Mouse (Mus musculus) MEL (cell line): Measurements from ENCODE around the gene Atrnl1. TPM values are rescaled to one million over a fixed set of nuclear protein-coding genes. Genes with fewer than 3 reads are reported as not detected.

Experiments
- DNase-seq: peaks from one replicate; pipeline ENCODE4 v3.0.0; 2011; ENCODE audit warnings: low read depth, low spot score
- H3K27ac ChIP-seq: 2 replicates; pipeline ENCODE4 v1.5.1; 2012; ENCODE audit warnings: low read depth, mild to moderate bottlenecking, control low read depth, low read length, moderate library complexity; ENCODE audit not compliant: control insufficient read depth
- H3K27me3 ChIP-seq, 2 experiments: fragments of 150-350 bp in 1 of 2; sonication (generic) in 1 of 2; 2 replicates each; pipeline ENCODE4 v1.6.1; 2012; ENCODE audit warnings: low read length in 2 of 2, mild to moderate bottlenecking in 2 of 2, improper control_type of control experiment in 1 of 2, moderate library complexity in 1 of 2; ENCODE audit not compliant: insufficient read depth in 2 of 2, control insufficient read depth in 1 of 2
- H3K36me3 ChIP-seq, 2 experiments: 2 replicates each; pipeline ENCODE4 v1.6.1; 2012 to 2014; ENCODE audit warnings: low read length in 2 of 2, improper control_type of control experiment in 1 of 2, inconsistent platforms in 1 of 2, mild to moderate bottlenecking in 1 of 2; ENCODE audit not compliant: insufficient read depth in 2 of 2, control insufficient read depth in 1 of 2
- H3K4me1 ChIP-seq, 2 experiments: fragments of 150-350 bp in 1 of 2; sonication (generic) in 1 of 2; 2 replicates each; pipeline ENCODE4 v1.6.1; 2012; ENCODE audit warnings: low read length in 2 of 2, improper control_type of control experiment in 1 of 2, mild to moderate bottlenecking in 1 of 2; ENCODE audit not compliant: insufficient read depth in 2 of 2, control insufficient read depth in 1 of 2
- H3K4me3 ChIP-seq, 2 experiments: fragments of 150-350 bp in 1 of 2; sonication (generic) in 1 of 2; 2 replicates each; pipeline ENCODE4 v1.5.1; 2012; ENCODE audit warnings: low read depth in 2 of 2, low read length in 2 of 2, mild to moderate bottlenecking in 2 of 2, moderate library complexity in 2 of 2, control low read depth in 1 of 2, improper control_type of control experiment in 1 of 2; ENCODE audit not compliant: control insufficient read depth in 1 of 2, insufficient read depth in 1 of 2
- H3K79me2 ChIP-seq: 2 replicates; pipeline ENCODE4 v1.6.1; 2012; ENCODE audit warnings: mild to moderate bottlenecking, low read length, moderate library complexity; ENCODE audit not compliant: control insufficient read depth, poor library complexity, insufficient read depth
- H3K9ac ChIP-seq: 2 replicates; pipeline ENCODE4 v1.6.1; 2012; ENCODE audit warnings: low read depth, mild to moderate bottlenecking, control low read depth, low read length, moderate library complexity; ENCODE audit not compliant: control insufficient read depth, poor library complexity, severe bottlenecking
- H3K9me3 ChIP-seq: fragments of 150-350 bp; sonication (generic); replicated peaks from 2 replicates; pipeline ENCODE4 v1.6.1; 2012; ENCODE audit warnings: mild to moderate bottlenecking, low read length, improper control_type of control experiment, moderate library complexity; ENCODE audit not compliant: insufficient read depth
- CHD2 ChIP-seq: IDR thresholded peaks from 2 replicates; pipeline ENCODE4 v1.6.1; 2011; ENCODE audit warnings: low read length, improper control_type of control experiment
- ETS1 ChIP-seq: IDR thresholded peaks from 2 replicates; pipeline ENCODE4 v1.6.1; 2012; ENCODE audit warnings: low read depth, mild to moderate bottlenecking, inconsistent platforms, low read length, improper control_type of control experiment, moderate library complexity
- GATA1 ChIP-seq: IDR thresholded peaks from 2 replicates; pipeline ENCODE4 v1.6.1; 2011; ENCODE audit warnings: low read depth, low read length, improper control_type of control experiment
- JUND ChIP-seq: IDR thresholded peaks from 2 replicates; pipeline ENCODE4 v1.6.1; 2011; ENCODE audit warnings: low read depth, mild to moderate bottlenecking, improper control_type of control experiment, low read length
- KAT2A ChIP-seq: conservative IDR thresholded peaks from 2 replicates; pipeline ENCODE4 v1.6.1; 2012; ENCODE audit warnings: low read depth, low read length, improper control_type of control experiment, inconsistent platforms
- MAFK ChIP-seq: IDR thresholded peaks from 2 replicates; pipeline ENCODE4 v1.6.1; 2011; ENCODE audit warnings: low read depth, mild to moderate bottlenecking, low read length, improper control_type of control experiment, borderline replicate concordance
- MAX ChIP-seq: IDR thresholded peaks from 2 replicates; pipeline ENCODE4 v1.6.1; 2011; ENCODE audit warnings: low read length, improper control_type of control experiment
- MAZ ChIP-seq: IDR thresholded peaks from 2 replicates; pipeline ENCODE4 v1.6.1; 2012; ENCODE audit warnings: low read depth, mild to moderate bottlenecking, inconsistent platforms, low read length, improper control_type of control experiment
- MEF2A ChIP-seq: IDR thresholded peaks from 2 replicates; pipeline ENCODE4 v1.6.1; 2014; ENCODE audit warnings: low read depth, mild to moderate bottlenecking, inconsistent platforms, low read length, improper control_type of control experiment; ENCODE audit not compliant: poor library complexity, insufficient replicate concordance, severe bottlenecking; ENCODE audit errors: extremely low read depth
- POLR2A ChIP-seq, 2 experiments: IDR thresholded peaks; 2 replicates each; pipeline ENCODE4 v1.6.1; 2011 to 2012; ENCODE audit warnings: low read length in 2 of 2, mild to moderate bottlenecking in 2 of 2, control low read depth in 1 of 2, improper control_type of control experiment in 1 of 2, low read depth in 1 of 2, moderate library complexity in 1 of 2; ENCODE audit not compliant: control insufficient read depth in 1 of 2, insufficient read depth in 1 of 2, poor library complexity in 1 of 2
- RCOR1 ChIP-seq: IDR thresholded peaks from 2 replicates; pipeline ENCODE4 v1.6.1; 2012; ENCODE audit warnings: low read depth, mild to moderate bottlenecking, inconsistent platforms, low read length, improper control_type of control experiment
- UBTF ChIP-seq: IDR thresholded peaks from 2 replicates; pipeline ENCODE4 v1.6.1; 2012; ENCODE audit warnings: low read depth, mild to moderate bottlenecking, inconsistent platforms, low read length, improper control_type of control experiment, moderate library complexity, borderline replicate concordance; ENCODE audit not compliant: insufficient read depth
- ZNF384 ChIP-seq: IDR thresholded peaks from 2 replicates; pipeline ENCODE4 v1.6.1; 2012; ENCODE audit warnings: low read depth, mild to moderate bottlenecking, inconsistent platforms, low read length, improper control_type of control experiment
- polyA plus RNA-seq, 2 experiments: library from polyadenylated mRNA; stranded (reverse) in 1 of 2; unstranded in 1 of 2; fragments of >175 nt in 1 of 2; fragments of >200 nt in 1 of 2; gene quantifications; 2 replicates each; pipeline versions ENCODE4 v1.2.1 to v1.2.4; 2012; ENCODE audit warnings: low replicate concordance in 2 of 2, low read depth in 1 of 2; ENCODE audit not compliant: insufficient read length in 2 of 2, insufficient read depth in 1 of 2, missing spikeins in 1 of 2
- total RNA-seq: library from RNA; depleted of rRNA; stranded (reverse); fragments of 300-350 nt; gene quantifications from 2 replicates; pipeline ENCODE4 v1.2.3, GENCODE M21; 2012

Atrnl1 gene
- total and polyA plus RNA-seq, 3 experiments, result 6.4 to 8.2 TPM; not detected in 1

DNA sequence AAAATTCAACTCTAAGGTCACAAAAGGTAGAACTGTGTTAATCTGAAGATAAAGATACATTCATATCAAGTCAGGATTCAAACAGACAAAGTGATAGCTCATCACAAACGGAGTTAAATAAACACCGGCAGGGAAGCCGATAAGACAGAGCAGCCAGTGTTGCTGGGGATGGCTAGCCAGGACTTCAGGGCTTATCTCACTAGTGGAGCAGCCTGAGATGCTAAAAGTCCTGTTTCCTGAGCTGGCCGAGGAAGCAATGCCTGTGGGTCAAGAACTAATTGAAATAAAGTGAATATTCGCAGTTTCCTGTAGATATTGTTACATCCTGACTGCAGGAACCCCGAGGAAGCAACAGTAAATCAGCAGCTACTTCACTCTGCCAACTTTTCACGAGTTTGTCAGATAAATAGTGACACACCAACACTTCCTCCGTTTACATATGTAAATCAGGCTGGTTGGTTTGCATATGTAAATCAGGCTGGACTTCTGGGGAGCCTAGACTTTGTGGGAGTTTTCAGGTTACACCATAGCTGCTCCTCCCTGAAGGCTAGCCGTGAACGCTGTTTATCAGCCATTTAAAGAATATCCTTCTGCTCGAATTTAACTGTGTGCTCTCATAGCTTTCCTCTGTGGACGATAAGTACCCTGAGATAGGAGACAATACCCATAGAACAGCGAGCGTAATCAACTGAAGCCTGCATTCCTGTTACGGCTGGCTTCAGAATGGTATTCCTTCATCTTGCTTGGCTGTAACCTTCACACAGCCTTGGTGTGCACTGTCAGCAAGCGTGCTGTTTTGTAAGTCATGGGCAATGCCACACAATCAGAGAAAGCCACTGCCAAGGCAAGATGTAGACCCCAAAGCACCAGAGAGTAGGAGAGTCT lies 453.5 kb downstream of the Atrnl1 start:
- no peaks in the 10 kb centered on the region for H3K27me3 ChIP-seq
- no peak overlapping the region for H3K27ac ChIP-seq
- no peaks in the 10 kb centered on the region for H3K79me2 ChIP-seq
- 0 out of 4 replicates have a peak, but pooled peaks cover 0 to 6% of the 10 kb centered on the region in 2 experiments for H3K4me1 ChIP-seq
- no peak overlapping the region for H3K9ac ChIP-seq
- DNase-seq, result peak; percentile 10
- H3K36me3 ChIP-seq, result no peaks in the 10 kb centered on the region; a peak in 1 of 4 replicates
- TF ChIP-seq ETS1 (no peak), KAT2A (no peak), UBTF (no peak), MAX (no peak), JUND (no peak), CHD2 (no peak), POLR2A (IDR thresholded peaks at IDR 0.05; ENCODE audit: control insufficient read depth in 1 of 2, insufficient read depth in 1 of 2, low read depth in 1 of 2, low read length in 2 of 2, poor library complexity in 1 of 2) (no peak), MAFK (no peak), MEF2A (no peak)
- no peak overlapping the region for H3K4me3 ChIP-seq
- H3K9me3 ChIP-seq, result no peaks in the 10 kb centered on the region

- DNase-seq, result peak; percentile 50
- Histone ChIP-seq H3K9me3 (no peaks in the 10 kb centered on the region), H3K4me3 (no peak overlapping the region), H3K79me2 (no peaks in the 10 kb centered on the region), H3K27ac (no peak overlapping the region), H3K4me1 (0 out of 4 replicates have a peak, but pooled peaks cover 0 to 6% of the 10 kb centered on the region in 2 experiments), H3K27me3 (no peaks in the 10 kb centered on the region), H3K36me3 (no peaks in the 10 kb centered on the region; a peak in 1 of 4 replicates), H3K9ac (no peak overlapping the region)
- peak; percentile 36; the same call in 1 of the 2 replicates for TF ChIP-seq RCOR1
- no peak for TF ChIP-seq MAZ
These were observed 454.1 kb downstream of the Atrnl1 start for GRCm38 (mm10) chr19:58065001-58065314.

DNA sequence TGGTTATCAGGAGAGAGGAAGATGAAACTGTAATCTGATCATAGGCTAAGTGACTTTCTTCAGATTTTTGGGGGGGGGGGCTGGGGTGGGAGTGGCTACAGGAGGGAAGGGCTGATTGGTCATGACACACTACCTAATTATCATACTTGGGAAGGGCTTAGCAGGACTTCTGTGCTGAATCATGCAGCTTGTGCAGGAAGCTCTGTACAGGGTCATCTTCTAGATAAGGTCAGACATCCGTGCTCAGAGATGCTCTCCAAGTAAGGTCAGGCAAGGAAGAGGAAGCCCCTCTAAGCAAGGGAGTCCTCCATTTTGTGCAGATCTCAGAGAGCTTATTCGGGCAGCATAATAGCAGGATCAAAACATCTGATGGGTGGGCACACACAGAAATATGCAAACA lies 454.7 kb downstream of the Atrnl1 start:
- TF ChIP-seq GATA1, result peak; percentile 47; the same call in 1 of the 2 replicates
- no peak for TF ChIP-seq ZNF384
- Histone ChIP-seq H3K4me3 (no peak overlapping the region), H3K79me2 (no peaks in the 10 kb centered on the region), H3K9me3 (no peaks in the 10 kb centered on the region), H3K4me1 (0 out of 4 replicates have a peak, but pooled peaks cover 0 to 6% of the 10 kb centered on the region in 2 experiments), H3K27ac (no peak overlapping the region), H3K9ac (no peak overlapping the region), H3K36me3 (no peaks in the 10 kb centered on the region; a peak in 1 of 4 replicates), H3K27me3 (no peaks in the 10 kb centered on the region)
- peak; percentile 66 for DNase-seq
